Mouse (Mus musculus): ENCODE measurements around the gene Rabgap1l. TPM values are rescaled to one million over a fixed set of nuclear protein-coding genes. Genes with fewer than 3 reads are reported as not detected.

The Rabgap1l gene
- total RNA-seq, 4 experiments from 2014 or later, result 27.9 to 45.9 (median 34.6) TPM

DNA sequence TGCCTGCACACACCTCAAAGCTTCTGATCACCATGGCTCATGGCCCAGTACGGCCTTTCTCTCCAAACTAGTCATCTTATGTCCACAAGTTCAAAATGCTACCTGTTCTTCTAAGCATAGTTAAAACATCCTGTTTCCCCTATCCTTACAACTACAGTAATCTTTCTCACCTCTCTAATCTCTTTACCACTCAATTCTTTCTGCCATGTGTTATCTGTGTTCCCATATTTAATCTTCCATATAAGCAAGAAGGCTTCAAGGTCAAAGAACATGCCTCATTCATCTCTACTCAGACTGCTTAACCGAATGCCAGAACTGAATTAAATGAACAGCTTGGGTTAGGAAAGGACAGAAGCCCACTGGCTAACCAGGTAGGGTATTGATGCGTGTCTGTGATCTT lies 5.8 kb downstream of the Rabgap1l start:
- DNase-seq, result no peak

- no peak for DNase-seq
Observed at GRCm38 (mm10) chr1:160786571-160786970, 6.4 kb downstream of the Rabgap1l start.

DNA sequence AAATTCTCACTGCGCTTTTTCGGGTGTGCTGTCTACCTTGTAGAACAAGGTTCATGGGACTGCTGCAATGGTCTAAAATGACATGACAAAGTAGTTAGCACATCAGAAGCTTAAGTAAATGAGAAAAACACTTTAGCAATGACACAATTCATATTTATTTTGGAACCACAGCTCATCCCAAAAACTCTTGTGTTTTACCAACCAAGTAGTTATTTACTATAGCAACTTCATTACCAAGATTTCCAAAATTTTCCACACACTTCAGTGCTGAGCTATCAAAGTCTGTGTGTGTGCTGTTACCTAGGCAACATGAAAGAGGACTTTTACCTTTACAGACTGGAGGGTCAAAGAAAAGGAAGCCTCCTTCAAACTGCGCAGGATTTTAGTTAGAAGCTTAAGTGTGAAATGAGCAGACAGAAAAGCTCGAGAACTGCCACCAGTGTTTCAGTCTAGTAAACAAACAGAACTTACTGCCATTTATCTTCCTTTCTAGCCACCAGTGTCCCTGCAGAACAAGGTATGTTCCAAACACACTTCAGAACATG lies 7.3 kb downstream of the Rabgap1l start:
- DNase-seq, result no peak

DNA sequence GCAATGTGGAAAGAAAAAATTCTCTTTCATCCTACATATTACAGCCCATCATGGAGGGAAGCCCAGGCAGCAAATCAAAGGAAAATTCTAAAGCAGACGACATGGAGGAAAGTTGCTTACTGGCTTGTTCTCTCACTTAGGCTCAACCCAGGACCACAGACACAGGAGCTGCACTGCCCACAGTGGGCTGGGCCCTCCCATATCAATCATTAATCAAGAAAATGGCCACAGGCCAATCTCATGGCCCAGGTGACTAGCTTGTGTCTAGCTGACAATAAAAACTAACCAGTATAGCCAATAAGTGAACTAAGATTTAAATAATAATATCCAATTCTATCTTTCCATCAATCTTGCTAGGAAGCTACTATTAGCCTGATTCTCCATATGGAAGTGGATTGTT lies 8.9 kb downstream of the Rabgap1l start:
- no peak for DNase-seq

GRCm38 (mm10) chr1:160774166-160774565 lies 18.8 kb downstream of the Rabgap1l start:
- DNase-seq, result no peak

- DNase-seq, result no peak
Observed at GRCm38 (mm10) chr1:160765565-160765964, 27.4 kb downstream of the Rabgap1l start.

- DNase-seq, result peak; percentile 27
Observed at GRCm38 (mm10) chr1:160758243-160758642, 34.8 kb downstream of the Rabgap1l start.

DNA sequence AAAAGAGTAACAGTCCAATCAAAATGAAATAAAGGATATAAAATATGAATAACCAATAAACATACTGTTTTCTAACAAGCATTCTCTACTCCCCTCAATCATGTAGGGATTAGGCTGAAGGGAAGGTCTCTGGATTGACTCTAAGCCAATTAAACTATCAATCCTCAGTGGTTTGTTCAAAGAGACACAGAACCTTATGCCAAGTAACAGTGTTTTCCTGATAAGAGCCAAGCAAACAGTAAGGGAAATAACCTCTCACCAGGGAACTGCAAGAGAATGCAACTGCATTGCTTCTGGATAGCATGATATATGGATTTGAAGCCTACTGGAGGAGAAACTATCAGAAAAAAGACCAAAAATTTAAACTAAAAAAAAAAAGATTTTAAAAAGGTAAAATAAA lies 37.7 kb downstream of the Rabgap1l start:
- DNase-seq, result no peak

GRCm38 (mm10) chr1:160750629-160751028 lies 42.4 kb downstream of the Rabgap1l start:
- no peak for DNase-seq

DNA sequence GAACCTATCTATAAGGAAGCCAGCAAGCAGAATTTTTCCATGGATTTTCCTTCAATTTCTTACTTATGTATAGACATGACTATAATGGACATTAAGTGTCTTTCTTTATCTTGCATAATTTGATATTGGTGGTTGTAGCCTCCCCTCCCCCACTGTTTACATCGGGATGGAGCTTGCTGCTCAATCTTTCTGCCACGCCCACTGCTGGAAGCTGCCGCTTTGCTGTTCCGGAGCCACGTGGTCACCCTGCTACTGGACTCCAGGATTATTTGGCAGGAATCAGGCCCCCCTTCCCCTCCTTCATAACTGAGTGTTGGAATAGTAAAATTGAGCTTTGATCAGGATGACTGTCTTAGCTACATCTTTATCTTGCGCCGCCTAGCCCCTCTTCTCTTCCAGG lies 46.2 kb downstream of the Rabgap1l start:
- no peak for DNase-seq

DNA sequence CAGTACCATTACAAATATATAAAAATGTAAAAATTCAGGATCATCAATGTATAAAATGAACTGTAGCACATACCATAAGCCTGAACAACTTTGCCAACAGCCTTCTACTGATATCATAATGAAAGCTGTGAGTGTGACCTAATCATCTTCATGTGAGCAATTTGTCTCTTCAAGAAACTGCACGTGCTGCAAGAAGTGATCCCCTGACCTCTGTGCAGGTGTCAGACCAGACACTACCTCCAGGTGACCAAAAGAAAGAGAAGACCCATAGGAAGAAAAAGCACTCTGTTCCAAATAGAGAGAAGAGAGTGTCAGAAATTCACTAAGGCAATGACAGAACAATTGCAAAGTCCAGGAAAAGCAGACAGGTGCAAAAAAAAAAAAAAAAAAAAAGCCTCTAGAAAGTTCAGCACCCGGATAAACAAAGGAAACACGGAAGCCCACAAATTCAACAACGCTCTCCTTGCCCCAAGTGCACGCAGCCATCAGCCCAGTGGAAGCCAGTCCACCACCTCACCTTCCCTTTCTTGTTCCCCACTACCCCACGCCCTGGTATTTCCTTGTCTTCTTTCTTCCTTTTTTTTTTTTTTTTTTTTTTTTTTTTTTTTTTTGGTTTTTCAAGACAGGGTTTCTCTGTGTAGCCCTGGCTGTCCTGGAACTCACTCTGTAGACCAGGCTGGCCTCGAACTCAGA lies 47.6 kb downstream of the Rabgap1l start:
- DNase-seq, result no peak

GRCm38 (mm10) chr1:160744009-160744408 lies 49.0 kb downstream of the Rabgap1l start:
- DNase-seq, result no peak

DNA sequence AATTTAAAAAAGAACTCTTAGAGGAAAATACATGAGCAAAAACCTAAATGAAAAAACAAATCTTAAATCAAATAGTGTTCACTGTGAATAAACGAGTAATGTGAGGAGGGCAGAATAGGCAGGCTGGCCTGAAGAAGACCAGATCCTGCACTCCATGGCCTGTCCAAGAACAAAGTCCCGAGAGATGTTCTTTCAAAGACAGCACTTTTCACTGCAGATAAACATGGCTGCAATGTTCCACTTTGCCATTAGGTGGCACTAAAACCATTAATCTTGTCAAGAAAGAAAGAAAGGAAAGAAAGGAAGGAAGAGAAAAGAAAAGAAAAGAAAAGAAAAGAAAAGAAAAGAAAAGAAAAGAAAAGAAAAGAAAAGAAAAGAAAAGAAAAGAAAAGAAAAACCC lies 49.8 kb downstream of the Rabgap1l start:
- no peak for DNase-seq

DNA sequence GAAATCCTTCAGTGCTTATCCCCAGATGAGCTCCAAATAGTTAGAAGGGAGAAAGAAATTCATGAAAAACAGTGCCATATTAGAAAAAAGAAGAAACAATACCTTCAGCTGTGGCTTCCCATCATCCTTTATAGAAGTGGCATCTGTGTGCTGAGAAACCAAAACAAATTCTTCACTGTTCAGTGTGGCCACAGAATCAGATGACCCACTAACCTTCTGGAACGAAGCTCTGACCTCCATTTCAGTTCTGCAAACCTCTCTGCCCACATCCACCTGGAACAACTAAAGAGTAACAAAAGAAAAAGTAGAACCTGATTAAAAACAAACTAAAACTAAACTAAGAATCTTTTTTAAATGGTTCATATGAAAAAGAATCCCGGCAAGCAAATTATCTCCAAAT lies 52.4 kb downstream of the Rabgap1l start:
- DNase-seq, result no peak

GRCm38 (mm10) chr1:160734743-160735142 lies 58.3 kb downstream of the Rabgap1l start:
- DNase-seq, result no peak

GRCm38 (mm10) chr1:160729944-160730343 lies 63.1 kb downstream of the Rabgap1l start:
- DNase-seq, result no peak

DNA sequence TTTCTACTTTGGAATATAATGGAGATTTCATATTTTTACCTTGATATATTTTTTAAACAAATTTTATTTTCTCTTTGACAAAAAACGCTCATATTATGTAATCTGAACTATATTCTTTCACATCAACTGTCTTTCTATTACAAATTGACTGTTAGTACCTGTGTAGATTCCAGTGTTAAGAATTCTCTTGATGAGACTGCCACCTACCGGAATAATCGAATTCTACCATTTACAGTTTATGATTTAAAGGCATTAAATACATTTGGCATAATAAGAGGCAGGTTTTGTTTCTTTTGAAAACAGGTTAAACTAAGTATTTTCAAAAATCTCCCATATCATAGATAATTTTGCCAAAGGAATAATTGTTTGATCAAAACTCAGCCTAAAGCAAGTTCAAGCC lies 75.3 kb downstream of the Rabgap1l start:
- DNase-seq, result no peak

- no peak for DNase-seq
Observed at GRCm38 (mm10) chr1:160714685-160715084, 78.3 kb downstream of the Rabgap1l start.

GRCm38 (mm10) chr1:160713887-160714286 lies 79.1 kb downstream of the Rabgap1l start:
- DNase-seq, result no peak

GRCm38 (mm10) chr1:160713383-160713782 lies 79.6 kb downstream of the Rabgap1l start:
- DNase-seq, result no peak

DNA sequence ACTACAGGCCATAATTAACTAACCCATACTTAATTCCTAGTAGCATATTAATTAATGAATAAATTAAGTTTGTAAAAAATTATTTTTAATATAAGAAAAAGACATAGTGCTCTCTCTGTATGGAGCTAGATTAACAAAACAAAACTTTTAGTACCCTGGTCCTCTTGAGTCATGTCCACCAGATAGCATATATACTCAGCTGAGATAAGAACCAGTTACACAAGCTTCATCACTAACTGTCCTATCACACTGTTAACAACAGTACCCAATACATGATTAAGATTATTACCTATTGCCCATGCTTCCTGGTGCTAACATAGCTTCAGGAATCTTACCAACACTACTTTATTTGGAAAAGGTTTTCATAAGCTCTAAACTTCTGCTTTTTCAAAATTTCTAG lies 82.5 kb downstream of the Rabgap1l start:
- no peak for DNase-seq

DNA sequence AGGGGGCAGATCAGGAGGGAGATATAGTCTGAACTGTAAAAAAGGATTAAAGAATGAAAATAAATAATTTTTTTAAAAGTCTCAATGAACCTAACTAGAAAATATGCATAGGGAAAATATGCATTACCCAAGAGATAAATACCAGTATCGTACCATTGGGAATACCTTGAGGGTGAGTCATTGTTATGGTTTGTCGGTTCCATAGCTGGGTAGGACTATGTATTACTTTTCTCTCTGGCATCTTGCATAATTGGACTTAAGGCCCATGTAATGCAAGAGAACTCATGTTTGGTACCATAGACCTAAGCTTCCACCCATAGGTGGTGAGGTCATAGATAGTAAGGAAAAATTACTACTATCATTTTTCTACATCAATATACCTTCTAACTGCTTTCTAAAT lies 88.4 kb downstream of the Rabgap1l start:
- no peak for DNase-seq

GRCm38 (mm10) chr1:160703813-160704212 lies 89.2 kb downstream of the Rabgap1l start:
- no peak for DNase-seq

DNA sequence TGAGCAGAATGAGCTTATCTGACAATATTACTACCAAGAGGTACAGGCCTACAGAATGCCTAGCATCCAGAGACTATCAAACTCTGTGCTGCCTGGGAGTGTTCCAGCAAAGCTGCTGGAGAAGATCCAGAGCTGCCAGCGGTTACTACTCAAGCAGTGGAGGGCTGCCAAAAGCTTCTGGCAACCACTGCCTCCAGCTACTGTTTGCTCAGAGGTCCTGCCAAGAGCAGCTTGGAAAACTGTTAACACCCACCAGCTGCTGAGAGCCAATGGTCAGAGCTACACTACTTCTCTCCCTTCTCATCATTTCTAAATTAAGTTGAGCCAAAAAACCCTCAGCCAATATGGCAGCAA lies 99.9 kb downstream of the Rabgap1l start:
- DNase-seq, result peak; percentile 84
